ENCODE assay signal across 22 mouse cellular contexts in genomic region chr19:37109853-37110252, GRCm38 (mm10).
"Had no signal": no experiment of that assay in that cellular context is flagged by ENCODE, and none has a peak within 500 bp of the region (broad histone marks: within the 10 kb centered on the region; RNA-seq: fewer than 3 reads in every experiment).

No protein-coding gene starts in this region.

- H3K27ac ChIP-seq: gastrocnemius, adult 2 months; hindbrain, embryonic 13.5 days; hindbrain, embryonic 15.5 days; hindbrain, postnatal 0 days; layer of hippocampus, adult 2 months; left cerebral cortex, adult 2 months; limb, embryonic 10.5 days; limb, embryonic 12.5 days; liver, embryonic 13.5 days had no signal

- H3K27me3 ChIP-seq: hindbrain, embryonic 13.5 days; hindbrain, embryonic 15.5 days; limb, embryonic 12.5 days; liver, embryonic 13.5 days had no signal

- H3K9me3 ChIP-seq: hindbrain, embryonic 13.5 days; hindbrain, embryonic 15.5 days; limb, embryonic 10.5 days; limb, embryonic 12.5 days; liver, embryonic 13.5 days had no signal

- H3K9ac ChIP-seq: hindbrain, embryonic 13.5 days; hindbrain, embryonic 15.5 days; limb, embryonic 12.5 days; liver, embryonic 13.5 days had no signal

- DNase-seq: gastrocnemius, adult 2 months; gastrocnemius, postnatal 14 days; gastrocnemius, postnatal 36 days; heart, adult 18-20 months; heart, postnatal 10 days; heart, postnatal 36 days; kidney, adult 11 months; kidney, adult 2 months; kidney, postnatal 10 days; kidney, postnatal 25 days; kidney, postnatal 4 days; liver had no signal

- H3K4me3 ChIP-seq: gastrocnemius, adult 2 months; hindbrain, embryonic 13.5 days; hindbrain, embryonic 15.5 days; layer of hippocampus, adult 2 months; left cerebral cortex, adult 2 months; limb, embryonic 10.5 days; limb, embryonic 12.5 days; liver, embryonic 13.5 days had no signal

- H3K4me1 ChIP-seq: hindbrain, embryonic 13.5 days; hindbrain, embryonic 15.5 days; limb, embryonic 10.5 days; limb, embryonic 12.5 days had no signal

- H3K4me2 ChIP-seq: heart, embryonic 11.5 days; hindbrain, embryonic 13.5 days; hindbrain, embryonic 15.5 days; limb, embryonic 12.5 days; liver, embryonic 11.5 days; liver, embryonic 13.5 days had no signal

- H3K36me3 ChIP-seq: hindbrain, embryonic 13.5 days; hindbrain, embryonic 15.5 days; limb, embryonic 10.5 days; limb, embryonic 12.5 days; liver, embryonic 13.5 days had no signal
